Mouse (Mus musculus) forebrain, embryonic 12.5 days (tissue): ENCODE data around the gene Enpp1. TPM values are rescaled to one million over a fixed set of nuclear protein-coding genes. Genes with fewer than 3 reads are reported as not detected.
"Not testable (repeated sequence)": the region's sequence is repeated elsewhere in the genome, so short reads cannot be mapped to it uniquely, and the experiment has no call there.

ENCODE experiments used
- ATAC-seq: fragments of 200-750 bp; cut with Nextera tagmentation; 2 replicates; pipeline ENCODE4 v1.8.0; 2017; ENCODE audit warnings: moderate TSS enrichment; ENCODE audit not compliant: low FRiP score
- H3K27ac ChIP-seq: fragments of 300-500 bp; sonication (generic); 2 replicates; pipeline ENCODE4 v1.5.1; 2016; ENCODE audit warnings: mild to moderate bottlenecking
- H3K27me3 ChIP-seq: fragments of 300-500 bp; sonication (generic); 2 replicates; pipeline ENCODE4 v1.6.1; 2016; ENCODE audit warnings: mild to moderate bottlenecking
- H3K36me3 ChIP-seq: fragments of 300-500 bp; sonication (generic); replicated peaks from 2 replicates; pipeline ENCODE4 v1.6.1; 2016; ENCODE audit warnings: mild to moderate bottlenecking
- H3K4me1 ChIP-seq: fragments of 300-500 bp; sonication (generic); 2 replicates; pipeline ENCODE4 v1.6.1; 2016
- H3K4me2 ChIP-seq: fragments of 300-500 bp; sonication (generic); 2 replicates; pipeline ENCODE4 v1.6.1; 2016; ENCODE audit warnings: mild to moderate bottlenecking, moderate library complexity
- H3K4me3 ChIP-seq: fragments of 300-500 bp; sonication (generic); replicated peaks from 2 replicates; pipeline ENCODE4 v1.5.1; 2016; ENCODE audit warnings: mild to moderate bottlenecking
- H3K9ac ChIP-seq: fragments of 300-500 bp; sonication (generic); 2 replicates; pipeline ENCODE4 v1.6.1; 2016; ENCODE audit warnings: mild to moderate bottlenecking
- H3K9me3 ChIP-seq: fragments of 300-500 bp; sonication (generic); 2 replicates; pipeline ENCODE4 v1.6.1; 2016
- WGBS: fragments of 180-500 bp; shearing (Covaris S2); methylation state at CpG from one replicate; pipeline ENCODE4 v1.1.7; 2016; 5-methylcytosine and 5-hydroxymethylcytosine counted together
- polyA plus RNA-seq: library from polyadenylated mRNA; unstranded; fragments of >200 nt; fragmentation: Nextera tagmentation; extraction: Ambion mirVana; gene quantifications from 2 replicates; pipeline ENCODE4 v1.2.1, GENCODE M21; 2016

Gene Enpp1
- polyA plus RNA-seq, 1 experiment from 2014 or later: 1.3 TPM

- Histone ChIP-seq H3K4me2 (no peak overlapping the region), H3K36me3 (no peaks in the 10 kb centered on the region), H3K27ac (no peak overlapping the region), H3K27me3 (no peaks in the 10 kb centered on the region), H3K4me3 (no peak overlapping the region), H3K9me3 (no peaks in the 10 kb centered on the region), H3K4me1 (no peaks in the 10 kb centered on the region), H3K9ac (no peak overlapping the region)
- no peak for ATAC-seq
- 79% methylated on average over 9 of the region's 9 CpGs for WGBS
Measured at GRCm38 (mm10) chr10:24629086-24629720, 82.8 kb downstream of the Enpp1 start.

GRCm38 (mm10) chr10:24628466-24628865 is 83.5 kb downstream of the Enpp1 start:
- Histone ChIP-seq H3K9me3 (no peaks in the 10 kb centered on the region), H3K9ac (no peak overlapping the region), H3K4me3 (no peak overlapping the region), H3K27ac (no peak overlapping the region), H3K4me2 (no peak overlapping the region), H3K4me1 (no peaks in the 10 kb centered on the region), H3K27me3 (no peaks in the 10 kb centered on the region), H3K36me3 (no peaks in the 10 kb centered on the region)
- no peak for ATAC-seq
- WGBS: 86% methylated on average over 9 of the region's 9 CpGs

- H3K36me3 ChIP-seq: no peaks in the 10 kb centered on the region
- no peak overlapping the region for H3K4me2 ChIP-seq
- H3K4me1 ChIP-seq: no peaks in the 10 kb centered on the region
- no peak overlapping the region for H3K9ac ChIP-seq
- 73% methylated on average over 12 of the region's 12 CpGs for WGBS
- no peak overlapping the region for H3K27ac ChIP-seq
- H3K4me3 ChIP-seq: no peak overlapping the region
- ATAC-seq: no peak
- no peaks in the 10 kb centered on the region for H3K27me3 ChIP-seq
- no peaks in the 10 kb centered on the region for H3K9me3 ChIP-seq
Measured at GRCm38 (mm10) chr10:24627262-24627661, 84.7 kb downstream of the Enpp1 start.

- H3K27me3 ChIP-seq: no peaks in the 10 kb centered on the region
- H3K36me3 ChIP-seq: no peaks in the 10 kb centered on the region
- 0 out of 2 replicates have a peak overlapping the region, but pooled peaks have one; percentile 2 for H3K4me2 ChIP-seq
- H3K4me1 ChIP-seq: no peaks in the 10 kb centered on the region
- no peaks in the 10 kb centered on the region for H3K9me3 ChIP-seq
- no peak overlapping the region for H3K4me3 ChIP-seq
- 37% methylated on average over 24 of the region's 24 CpGs for WGBS
- no peak overlapping the region for H3K27ac ChIP-seq
- no peak overlapping the region for H3K9ac ChIP-seq
- ATAC-seq: peak; percentile 45; the same call in 1 of the 2 replicates
Measured at GRCm38 (mm10) chr10:24625060-24625701, 86.8 kb downstream of the Enpp1 start.

- Histone ChIP-seq H3K4me3 (no peak overlapping the region), H3K36me3 (no peaks in the 10 kb centered on the region), H3K27me3 (no peaks in the 10 kb centered on the region), H3K4me2 (no peak overlapping the region), H3K9ac (no peak overlapping the region), H3K27ac (no peak overlapping the region), H3K9me3 (no peaks in the 10 kb centered on the region), H3K4me1 (no peaks in the 10 kb centered on the region)
- WGBS: 20% methylated on average over 7 of the region's 7 CpGs
- no peak for ATAC-seq
Measured at GRCm38 (mm10) chr10:24622586-24622985, 89.4 kb downstream of the Enpp1 start.

GRCm38 (mm10) chr10:24621572-24621971 is 90.4 kb downstream of the Enpp1 start:
- WGBS: 40% methylated on average over 9 of the region's 9 CpGs
- H3K9me3 ChIP-seq: no peaks in the 10 kb centered on the region
- no peak for ATAC-seq
- no peak overlapping the region for H3K9ac ChIP-seq
- H3K4me3 ChIP-seq: no peak overlapping the region
- no peaks in the 10 kb centered on the region for H3K4me1 ChIP-seq
- no peaks in the 10 kb centered on the region for H3K27me3 ChIP-seq
- no peak overlapping the region for H3K4me2 ChIP-seq
- no peak overlapping the region for H3K27ac ChIP-seq
- no peaks in the 10 kb centered on the region for H3K36me3 ChIP-seq

GRCm38 (mm10) chr10:24616572-24616971 is 95.4 kb downstream of the Enpp1 start:
- ATAC-seq, H3K9me3 ChIP-seq, H3K4me2 ChIP-seq, H3K4me3 ChIP-seq, H3K27me3 ChIP-seq, H3K9ac ChIP-seq, H3K4me1 ChIP-seq, H3K27ac ChIP-seq, H3K36me3 ChIP-seq: not testable (repeated sequence)
- 87% methylated on average over 1 of the region's 1 CpGs for WGBS

GRCm38 (mm10) chr10:24615799-24616198 is 96.2 kb downstream of the Enpp1 start:
- Histone ChIP-seq H3K9me3 (no peaks in the 10 kb centered on the region), H3K4me3 (no peak overlapping the region), H3K27ac (no peak overlapping the region), H3K4me2 (no peak overlapping the region), H3K36me3 (no peaks in the 10 kb centered on the region), H3K27me3 (no peaks in the 10 kb centered on the region), H3K9ac (no peak overlapping the region), H3K4me1 (no peaks in the 10 kb centered on the region)
- 85% methylated on average over 6 of the region's 6 CpGs for WGBS
- ATAC-seq: no peak

- H3K27ac ChIP-seq: no peak overlapping the region
- no peaks in the 10 kb centered on the region for H3K4me1 ChIP-seq
- H3K36me3 ChIP-seq: no peaks in the 10 kb centered on the region
- H3K4me2 ChIP-seq: no peak overlapping the region
- no peaks in the 10 kb centered on the region for H3K27me3 ChIP-seq
- WGBS: 92% methylated on average over 4 of the region's 4 CpGs
- no peak for ATAC-seq
- H3K9me3 ChIP-seq: no peaks in the 10 kb centered on the region
- H3K4me3 ChIP-seq: no peak overlapping the region
- no peak overlapping the region for H3K9ac ChIP-seq
Measured at GRCm38 (mm10) chr10:24614726-24615125, 97.2 kb downstream of the Enpp1 start.

- Histone ChIP-seq H3K4me3 (no peak overlapping the region), H3K9me3 (no peaks in the 10 kb centered on the region), H3K4me1 (no peaks in the 10 kb centered on the region), H3K27me3 (no peaks in the 10 kb centered on the region), H3K4me2 (no peak overlapping the region), H3K27ac (no peak overlapping the region), H3K36me3 (no peaks in the 10 kb centered on the region), H3K9ac (no peak overlapping the region)
- 92% methylated on average over 9 of the region's 9 CpGs for WGBS
- no peak for ATAC-seq
Measured at GRCm38 (mm10) chr10:24609766-24610165, 102.2 kb downstream of the Enpp1 start.

GRCm38 (mm10) chr10:24609146-24609545 is 102.8 kb downstream of the Enpp1 start:
- Histone ChIP-seq H3K9ac (no peak overlapping the region), H3K36me3 (no peaks in the 10 kb centered on the region), H3K27ac (no peak overlapping the region), H3K4me1 (no peaks in the 10 kb centered on the region), H3K4me2 (no peak overlapping the region), H3K9me3 (no peaks in the 10 kb centered on the region), H3K4me3 (no peak overlapping the region), H3K27me3 (no peaks in the 10 kb centered on the region)
- ATAC-seq: no peak
- 93% methylated on average over 3 of the region's 3 CpGs for WGBS

- no peaks in the 10 kb centered on the region for H3K36me3 ChIP-seq
- H3K27ac ChIP-seq: no peak overlapping the region
- ATAC-seq: no peak
- no peak overlapping the region for H3K9ac ChIP-seq
- H3K4me2 ChIP-seq: no peak overlapping the region
- H3K4me3 ChIP-seq: no peak overlapping the region
- H3K4me1 ChIP-seq: no peaks in the 10 kb centered on the region
- no peaks in the 10 kb centered on the region for H3K9me3 ChIP-seq
- H3K27me3 ChIP-seq: no peaks in the 10 kb centered on the region
Measured at GRCm38 (mm10) chr10:24603727-24604126, 108.2 kb downstream of the Enpp1 start.

GRCm38 (mm10) chr10:24603035-24603434 is 108.9 kb downstream of the Enpp1 start:
- H3K27me3 ChIP-seq: no peaks in the 10 kb centered on the region
- H3K4me1 ChIP-seq: no peaks in the 10 kb centered on the region
- no peak overlapping the region for H3K9ac ChIP-seq
- H3K4me2 ChIP-seq: no peak overlapping the region
- H3K9me3 ChIP-seq: no peaks in the 10 kb centered on the region
- no peak overlapping the region for H3K27ac ChIP-seq
- H3K4me3 ChIP-seq: no peak overlapping the region
- no peak for ATAC-seq
- WGBS: 63% methylated on average over 2 of the region's 2 CpGs
- H3K36me3 ChIP-seq: no peaks in the 10 kb centered on the region
